8 mouse cellular contexts compared by ENCODE assay signal in the genomic region with DNA sequence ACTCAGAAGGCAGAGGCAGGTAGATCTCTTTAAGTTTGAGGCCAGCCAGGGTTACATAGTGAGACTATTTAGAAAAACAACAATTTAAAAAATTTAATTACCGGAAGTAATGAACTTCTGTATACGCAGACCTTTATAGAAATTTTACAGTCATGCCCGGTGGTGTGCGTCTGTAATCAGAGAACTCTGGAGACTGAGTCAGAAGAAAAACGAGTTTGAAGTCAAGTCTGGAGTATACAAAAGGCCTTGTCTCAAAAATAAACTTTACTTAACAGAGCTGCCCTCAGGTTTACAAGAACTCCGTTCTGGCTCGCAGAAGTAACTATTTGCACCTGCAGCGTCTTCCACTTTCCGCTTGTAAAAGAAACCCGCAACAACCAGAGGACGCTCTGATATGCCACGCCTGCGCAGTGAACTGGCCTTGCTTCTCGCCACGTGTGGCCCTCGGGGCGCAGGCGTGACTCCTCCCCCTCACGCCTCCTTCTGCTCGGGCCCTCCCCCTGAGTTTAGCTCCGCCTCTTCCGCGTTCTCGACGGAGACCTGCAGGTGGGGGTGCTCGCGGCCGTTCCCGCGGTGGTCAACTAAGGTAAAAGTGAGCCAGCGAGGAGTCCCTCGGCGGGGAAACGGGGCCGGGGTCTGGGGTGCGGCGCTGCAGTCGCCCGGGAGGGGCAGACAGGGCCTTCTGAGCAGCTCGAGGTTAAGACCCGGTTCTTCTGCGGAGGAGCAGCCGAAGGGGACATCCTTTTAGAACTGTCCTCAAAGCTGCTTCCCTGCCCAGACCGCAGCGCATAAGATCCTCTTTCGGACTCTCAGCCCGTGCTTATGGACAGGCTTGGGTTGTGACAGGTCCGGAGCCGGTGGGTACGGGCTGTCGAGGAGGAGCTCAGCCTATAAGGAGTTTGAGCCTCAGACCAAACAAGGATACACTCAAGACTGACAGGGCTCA. TPM values are rescaled to one million over a fixed set of nuclear protein-coding genes. Genes with fewer than 3 reads are reported as not detected.
DNase-seq lines count a peak whose midpoint lies in the region; ATAC-seq and TF ChIP-seq lines count a peak whose summit lies in the region.

A gene (plus strand): TSS at position 503 of the 946 bp plus-strand sequence.

- H3K4me3 ChIP-seq in embryonic facial prominence, embryonic 14.5 days (ENCODE audit: low read depth, low read length), result peak within 1 kb of the TSS; percentile 70
- peak within 1 kb of the TSS; percentile 68 for H3K4me3 ChIP-seq in limb, embryonic 14.5 days (replicated peaks; ENCODE audit: low read length)
- H3K4me3 ChIP-seq in midbrain, postnatal 0 days (ENCODE audit: low read depth, low read length), result peak within 1 kb of the TSS; percentile 58

- no peak for TF ChIP-seq POLR2A in limb, embryonic 14.5 days (IDR thresholded peaks at IDR 0.05; ENCODE audit: borderline replicate concordance, extremely low read depth, insufficient read depth, insufficient read length)

- peak; percentile 95 for DNase-seq in 3T3-L1 (ENCODE audit: low read depth, low spot score)
- peak; percentile 83 to 87 for DNase-seq in adrenal gland, postnatal 4 days (ENCODE audit: low spot score in 2 of 2)
- peak; percentile 97 for DNase-seq in embryonic facial prominence, embryonic 14.5 days (ENCODE audit: low spot score)
- peak; percentile 90 for DNase-seq in heart, adult 8-10 months (ENCODE audit: low spot score)
- DNase-seq in kidney, adult 9 months, result peak; percentile 96
- DNase-seq in limb, embryonic 14.5 days (ENCODE audit: low spot score), result peak; percentile 95
- DNase-seq in midbrain, postnatal 0 days (ENCODE audit: low spot score), result peak; percentile 95
- peak; percentile 87 to 92 for DNase-seq in spleen, postnatal 14 days (ENCODE audit: low spot score in 2 of 2)

- H3K4me2 ChIP-seq in embryonic facial prominence, embryonic 14.5 days (ENCODE audit: low read depth, low read length), result peak within 1 kb of the TSS; percentile 74
- H3K4me2 ChIP-seq in limb, embryonic 14.5 days (replicated peaks; ENCODE audit: low read depth, low read length, severe bottlenecking), result peak within 1 kb of the TSS; percentile 54
- peak within 1 kb of the TSS; percentile 72 for H3K4me2 ChIP-seq in midbrain, postnatal 0 days (ENCODE audit: low read depth, low read length, poor library complexity, severe bottlenecking)

- H3K27me3 ChIP-seq in embryonic facial prominence, embryonic 14.5 days (replicated peaks; ENCODE audit: control insufficient read depth, insufficient read depth, low read length), result no peaks in the 10 kb centered on the region
- H3K27me3 ChIP-seq in limb, embryonic 14.5 days (ENCODE audit: control insufficient read depth, insufficient read depth, low read length), result no peaks in the 10 kb centered on the region
- H3K27me3 ChIP-seq in midbrain, postnatal 0 days (ENCODE audit: insufficient read depth, low read length), result no peaks in the 10 kb centered on the region

- ATAC-seq in embryonic facial prominence, embryonic 14.5 days (ENCODE audit: low read depth), result peak; percentile 96
- ATAC-seq in limb, embryonic 14.5 days (ENCODE audit: low FRiP score, low read depth), result peak; percentile 97
- ATAC-seq in midbrain, postnatal 0 days (ENCODE audit: low FRiP score), result peak; percentile 95

- peaks cover 7% of the 10 kb centered on the region for H3K4me1 ChIP-seq in embryonic facial prominence, embryonic 14.5 days (ENCODE audit: control insufficient read depth, insufficient read depth, low read length)
- H3K4me1 ChIP-seq in limb, embryonic 14.5 days (ENCODE audit: control insufficient read depth, insufficient read depth, low read length), result peaks cover 3% of the 10 kb centered on the region; the same call in 1 of the 2 replicates
- no peaks in the 10 kb centered on the region for H3K4me1 ChIP-seq in midbrain, postnatal 0 days (ENCODE audit: insufficient read depth, low read length)

- peak; percentile 43 for TF ChIP-seq CTCF in midbrain, postnatal 0 days (IDR thresholded peaks at IDR 0.05)

- H3K36me3 ChIP-seq in embryonic facial prominence, embryonic 14.5 days (ENCODE audit: control insufficient read depth, insufficient read depth, low read length), result peaks cover 8% of the 10 kb centered on the region; the same call in 1 of the 2 replicates
- peaks cover 13% of the 10 kb centered on the region; the same call in 1 of the 2 replicates for H3K36me3 ChIP-seq in limb, embryonic 14.5 days (ENCODE audit: control insufficient read depth, insufficient read depth, low read length)
- peaks cover 4% of the 10 kb centered on the region; the same call in 1 of the 2 replicates for H3K36me3 ChIP-seq in midbrain, postnatal 0 days (ENCODE audit: insufficient read depth, low read length)

- WGBS in embryonic facial prominence, embryonic 14.5 days, result 3% methylated on average over 51 of the region's 51 CpGs
- WGBS in limb, embryonic 14.5 days, result under 1% methylated on average over 51 of the region's 51 CpGs
- 2% methylated on average over 51 of the region's 51 CpGs for WGBS in midbrain, postnatal 0 days

- no peaks in the 10 kb centered on the region for H3K9me3 ChIP-seq in embryonic facial prominence, embryonic 14.5 days (ENCODE audit: control insufficient read depth, low read length)
- H3K9me3 ChIP-seq in limb, embryonic 14.5 days (ENCODE audit: control insufficient read depth, low read length), result no peaks in the 10 kb centered on the region
- no peaks in the 10 kb centered on the region for H3K9me3 ChIP-seq in midbrain, postnatal 0 days (ENCODE audit: low read length)

- peak within 1 kb of the TSS; percentile 79 for H3K9ac ChIP-seq in embryonic facial prominence, embryonic 14.5 days (ENCODE audit: low read depth, low read length)
- H3K9ac ChIP-seq in limb, embryonic 14.5 days (ENCODE audit: low read depth, low read length, severe bottlenecking), result peak within 1 kb of the TSS; percentile 67
- peak within 1 kb of the TSS; percentile 68 for H3K9ac ChIP-seq in midbrain, postnatal 0 days (replicated peaks; ENCODE audit: low read length, poor library complexity, severe bottlenecking)

- peak within 1 kb of the TSS; percentile 61 for H3K27ac ChIP-seq in embryonic facial prominence, embryonic 14.5 days (replicated peaks; ENCODE audit: low read depth, low read length)
- H3K27ac ChIP-seq in limb, embryonic 14.5 days (replicated peaks; ENCODE audit: low read depth, low read length), result peak within 1 kb of the TSS; percentile 41; the same call in 1 of the 2 replicates
- H3K27ac ChIP-seq in midbrain, postnatal 0 days (ENCODE audit: low read depth, low read length), result no peak within 1 kb of the TSS; the same call in 1 of the 2 replicates

RNA-seq across cellular contexts. Expression of the gene that starts here (rescaled TPM):
- 10 to 100 TPM; 52.7 to 59.0 TPM for total RNA-seq in adrenal gland, postnatal 4 days (2021)
- 24.1 and 25.3 TPM in 2 replicates for polyA plus RNA-seq in embryonic facial prominence, embryonic 14.5 days (2014; fragmentation: Nextera tagmentation; extraction: Ambion mirVana)
- total RNA-seq in heart, adult 8-10 months (2022), result 10 to 100 TPM; 22.2 to 27.6 (median 25.6) TPM
- 69.6 and 73.9 TPM in 2 replicates for polyA plus RNA-seq in limb, embryonic 14.5 days (2012; rRNA removed)
- polyA plus RNA-seq in limb, embryonic 14.5 days (2014; fragmentation: Nextera tagmentation; extraction: Ambion mirVana), result 28.4 and 28.5 TPM in 2 replicates
- 18.5 and 27.8 TPM in 2 replicates for total RNA-seq in midbrain, postnatal 0 days (2014; rRNA removed)
- 22.8 and 23.2 TPM in 2 replicates for polyA plus RNA-seq in midbrain, postnatal 0 days (2015; fragmentation: Nextera tagmentation; extraction: Ambion mirVana)
